Mouse (Mus musculus) cerebellum, adult 2 months (tissue): Measurements from ENCODE around the gene Catsper2.

ENCODE experiments used
- CTCF ChIP-seq: fragments of 200-500 bp; IDR thresholded peaks from 2 replicates; pipeline ENCODE4 v1.5.1; 2011; ENCODE audit warnings: low read depth, mild to moderate bottlenecking, control low read depth, low read length, moderate library complexity, borderline replicate concordance; ENCODE audit not compliant: insufficient read depth
- POLR2A ChIP-seq: fragments of 200-500 bp; IDR thresholded peaks from 2 replicates; pipeline ENCODE4 v1.6.1; 2011; ENCODE audit warnings: low read length, control low read depth, borderline replicate concordance; ENCODE audit not compliant: insufficient read depth

DNA sequence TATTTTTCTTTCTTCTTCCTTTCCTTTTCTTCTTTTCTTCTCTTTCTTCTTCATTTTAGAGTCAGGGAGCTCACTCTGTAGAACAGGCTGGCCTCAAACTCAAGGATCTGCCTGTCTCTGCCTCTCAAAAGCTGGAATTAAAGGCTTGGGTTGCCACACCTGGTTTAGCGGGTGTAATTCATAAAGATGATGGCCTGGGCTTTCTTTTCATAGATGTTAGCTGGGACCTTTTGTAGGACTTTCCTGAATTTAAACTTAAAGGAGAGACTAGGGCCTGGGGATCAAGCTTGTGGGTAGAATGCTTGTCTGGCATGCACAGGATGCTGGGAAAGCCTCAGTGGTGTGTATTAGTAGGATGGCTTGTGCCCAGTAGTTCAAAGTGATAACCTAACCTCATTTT is 30.6 kb upstream of the Catsper2 start, which contains the start of gene Ell3:
- no peak for TF ChIP-seq POLR2A
- no peak for TF ChIP-seq CTCF
